Mouse (Mus musculus): ENCODE measurements at regions not wholly inside any gene's neighbourhood (a gene's known extent, or its start where the extent isn't known, plus 50 kb on each side); places are given as distances from the start of the nearest gene placed in this dataset.

DNA sequence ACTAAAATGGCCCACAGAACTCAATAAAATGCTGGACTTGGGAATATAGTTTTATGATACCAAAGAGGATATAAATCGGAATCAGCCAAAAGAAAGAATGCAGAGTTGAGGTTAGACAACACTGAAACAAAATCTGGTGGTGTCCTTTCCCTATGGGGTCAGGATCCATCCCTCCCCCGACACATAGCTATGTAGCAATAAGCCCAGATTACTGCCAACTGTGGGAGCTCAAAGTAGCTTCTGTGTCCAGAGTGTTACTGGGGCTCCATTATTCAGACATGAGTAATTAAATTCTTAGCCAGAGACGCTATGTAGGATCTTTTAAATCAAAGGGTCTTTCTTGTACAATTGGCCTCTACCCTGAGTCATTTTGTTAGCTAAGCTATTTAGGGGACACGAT lies 109.4 kb upstream of the Igfbp7 start:
- no peak overlapping the region for H3K27ac ChIP-seq
- ATAC-seq: no peak
- WGBS: 66% methylated on average over 4 of the region's 4 CpGs
- H3K4me3 ChIP-seq: no peak overlapping the region
- H3K9me3 ChIP-seq (replicated peaks): no peaks in the 10 kb centered on the region
- no peaks in the 10 kb centered on the region for H3K27me3 ChIP-seq
- no peaks in the 10 kb centered on the region for H3K36me3 ChIP-seq (ENCODE audit: poor library complexity, severe bottlenecking)
- H3K9ac ChIP-seq: no peak overlapping the region
- no peaks in the 10 kb centered on the region for H3K4me1 ChIP-seq
- no peak overlapping the region for H3K4me2 ChIP-seq

DNA sequence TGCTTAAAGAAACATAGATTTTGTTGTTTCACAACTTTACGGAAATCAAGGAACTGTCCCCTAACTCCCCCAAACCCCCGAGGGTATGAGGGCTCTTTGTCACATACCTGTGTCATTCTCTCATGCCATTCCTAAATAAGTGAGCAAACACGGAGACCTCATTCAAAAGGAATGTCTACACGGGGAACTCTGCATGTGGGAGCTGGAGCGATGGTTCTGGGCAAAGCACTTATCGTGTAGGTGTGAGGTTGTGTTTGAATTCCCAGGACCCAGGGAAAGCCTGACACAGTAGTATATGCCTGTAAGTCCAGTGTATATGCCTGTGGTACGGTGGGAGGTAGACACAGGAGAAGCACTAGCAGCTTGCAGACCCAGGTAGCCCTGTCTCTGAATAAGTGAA lies 107.6 kb upstream of the Igfbp7 start:
- no peaks in the 10 kb centered on the region for H3K9me3 ChIP-seq (replicated peaks)
- no peak for ATAC-seq
- no peaks in the 10 kb centered on the region for H3K27me3 ChIP-seq
- H3K27ac ChIP-seq: no peak overlapping the region
- 87% methylated on average over 7 of the region's 7 CpGs for WGBS
- no peaks in the 10 kb centered on the region for H3K4me1 ChIP-seq
- H3K9ac ChIP-seq: no peak overlapping the region
- no peak overlapping the region for H3K4me2 ChIP-seq
- no peak overlapping the region for H3K4me3 ChIP-seq
- H3K36me3 ChIP-seq (ENCODE audit: poor library complexity, severe bottlenecking): no peaks in the 10 kb centered on the region

DNA sequence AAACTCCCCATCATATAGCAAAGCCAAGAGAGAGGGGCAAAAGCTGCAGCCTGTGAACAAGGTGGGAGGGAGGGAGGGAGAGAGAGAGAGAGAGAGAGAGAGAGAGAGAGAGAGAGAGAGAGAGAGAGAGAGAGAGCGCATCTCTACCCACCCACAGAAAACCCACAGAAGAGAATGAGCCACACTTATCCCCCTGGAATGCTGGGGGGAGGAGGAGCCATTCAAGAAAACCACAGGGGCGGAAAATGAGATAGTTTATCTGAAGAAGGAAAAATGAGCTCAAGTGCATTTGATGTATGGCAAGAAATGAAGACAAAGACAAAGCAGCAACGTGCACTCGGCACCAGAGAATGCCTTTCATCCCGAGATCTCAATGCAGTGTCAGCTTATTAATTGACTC lies 94.8 kb upstream of the Igfbp7 start:
- no peak overlapping the region for H3K27ac ChIP-seq
- WGBS: 4% methylated on average over 5 of the region's 5 CpGs

DNA sequence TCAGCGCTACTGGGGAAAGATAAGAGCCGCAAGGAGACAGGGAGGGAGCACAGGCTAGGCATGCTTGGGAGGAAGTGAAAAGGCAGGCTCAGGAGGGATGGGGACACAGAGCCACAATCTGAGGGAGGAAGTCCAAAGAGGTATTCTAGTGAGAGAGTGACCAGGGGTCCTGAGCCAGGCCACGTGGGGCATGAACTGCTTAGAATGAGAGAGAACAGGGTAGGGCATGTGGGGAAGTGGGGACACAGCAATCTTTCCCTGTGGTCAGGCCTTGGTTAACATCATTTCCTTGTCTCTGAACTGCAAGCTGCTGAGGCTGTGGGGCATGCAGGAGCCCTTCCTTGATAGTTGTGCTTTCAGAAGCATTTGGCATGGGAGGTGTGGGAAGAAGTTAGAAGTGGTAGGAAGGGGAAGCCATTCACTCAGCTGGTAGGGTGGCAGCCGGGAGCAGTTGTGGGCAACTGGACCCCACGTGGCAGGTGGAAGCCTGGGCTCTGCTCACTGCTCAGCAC lies 92.2 kb upstream of the Igfbp7 start:
- H3K36me3 ChIP-seq (ENCODE audit: poor library complexity, severe bottlenecking): no peaks in the 10 kb centered on the region
- peaks cover 11% of the 10 kb centered on the region; the same call in 1 of the 2 replicates for H3K4me1 ChIP-seq
- H3K27me3 ChIP-seq: no peaks in the 10 kb centered on the region
- H3K4me3 ChIP-seq: no peak overlapping the region
- no peak overlapping the region for H3K9ac ChIP-seq
- no peak overlapping the region for H3K4me2 ChIP-seq
- WGBS: 79% methylated on average over 5 of the region's 5 CpGs
- no peak overlapping the region for H3K27ac ChIP-seq
- H3K9me3 ChIP-seq (replicated peaks): no peaks in the 10 kb centered on the region
- no peak for ATAC-seq

More for the DNA sequence above, 94.8 kb upstream of the Igfbp7 start:
- Histone ChIP-seq H3K4me2 (no peak overlapping the region), H3K9ac (no peak overlapping the region), H3K27me3 (no peaks in the 10 kb centered on the region), H3K4me1 (peaks cover 11% of the 10 kb centered on the region; the same call in 1 of the 2 replicates), H3K9me3 (replicated peaks) (no peaks in the 10 kb centered on the region), H3K36me3 (ENCODE audit: poor library complexity, severe bottlenecking) (no peaks in the 10 kb centered on the region), H3K4me3 (no peak overlapping the region)
- peak; percentile 58 for ATAC-seq

- 83% methylated on average over 1 of the region's 1 CpGs for whole genome bisulfite sequencing
- Histone ChIP-seq H3K9me3 (replicated peaks) (no peaks in the 10 kb centered on the region), H3K4me2 (no peak overlapping the region), H3K9ac (no peak overlapping the region), H3K4me3 (no peak overlapping the region), H3K4me1 (no peaks in the 10 kb centered on the region), H3K27me3 (no peaks in the 10 kb centered on the region), H3K27ac (no peak overlapping the region), H3K36me3 (ENCODE audit: poor library complexity, severe bottlenecking) (no peaks in the 10 kb centered on the region)
- no peak for ATAC-seq
Measured at GRCm38 (mm10) chr5:77494601-77495000, 86.8 kb upstream of the Igfbp7 start.

DNA sequence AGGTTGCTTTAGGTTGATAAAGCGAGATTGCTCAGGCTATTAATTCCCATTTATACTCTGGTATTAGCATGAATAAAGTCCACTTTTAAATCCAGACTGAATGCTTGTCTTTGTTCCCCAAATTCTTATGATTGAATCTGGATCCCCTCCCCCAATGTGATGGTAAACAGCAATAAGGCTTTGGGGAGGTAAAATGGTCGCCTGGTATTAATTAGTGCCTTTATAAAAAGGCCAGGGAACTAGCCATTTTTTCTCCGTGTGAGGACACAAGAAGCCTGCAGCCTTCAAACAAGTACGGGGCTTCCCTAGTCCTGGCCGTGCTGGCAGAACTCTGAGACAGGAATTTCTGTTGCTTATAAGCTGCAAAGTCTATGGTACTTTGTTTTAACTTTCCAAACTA lies 81.1 kb upstream of the Igfbp7 start:
- peaks cover 10% of the 10 kb centered on the region for H3K27me3 ChIP-seq
- WGBS: 20% methylated on average over 5 of the region's 5 CpGs
- H3K9ac ChIP-seq: no peak overlapping the region
- ATAC-seq: no peak
- no peak overlapping the region for H3K4me2 ChIP-seq
- H3K4me1 ChIP-seq: peaks cover 15% of the 10 kb centered on the region
- H3K9me3 ChIP-seq (replicated peaks): no peaks in the 10 kb centered on the region
- no peak overlapping the region for H3K4me3 ChIP-seq
- no peaks in the 10 kb centered on the region for H3K36me3 ChIP-seq (ENCODE audit: poor library complexity, severe bottlenecking)
- H3K27ac ChIP-seq: no peak overlapping the region

- Histone ChIP-seq H3K27ac (peak overlapping the region; percentile 51; the same call in 1 of the 2 replicates), H3K4me3 (peak overlapping the region; percentile 21), H3K4me2 (peak overlapping the region; percentile 51), H3K36me3 (ENCODE audit: poor library complexity, severe bottlenecking) (no peaks in the 10 kb centered on the region), H3K9me3 (replicated peaks) (no peaks in the 10 kb centered on the region), H3K27me3 (peaks cover 10% of the 10 kb centered on the region), H3K9ac (peak overlapping the region; percentile 35), H3K4me1 (peaks cover 15% of the 10 kb centered on the region)
- ATAC-seq: peak; percentile 65; the same call in 1 of the 2 replicates
- 5% methylated on average over 19 of the region's 19 CpGs for WGBS
Measured at GRCm38 (mm10) chr5:77487837-77488827, 80.3 kb upstream of the Igfbp7 start.

GRCm38 (mm10) chr5:77483053-77483717 lies 75.3 kb upstream of the Igfbp7 start:
- no peak overlapping the region for H3K4me3 ChIP-seq
- no peaks in the 10 kb centered on the region for H3K9me3 ChIP-seq (replicated peaks)
- H3K4me1 ChIP-seq: peaks cover 11% of the 10 kb centered on the region
- H3K27me3 ChIP-seq: peaks cover 10% of the 10 kb centered on the region
- H3K9ac ChIP-seq: no peak overlapping the region
- no peak for ATAC-seq
- H3K4me2 ChIP-seq: no peak overlapping the region
- WGBS: 95% methylated on average over 9 of the region's 9 CpGs
- no peaks in the 10 kb centered on the region for H3K36me3 ChIP-seq (ENCODE audit: poor library complexity, severe bottlenecking)
- H3K27ac ChIP-seq: no peak overlapping the region

DNA sequence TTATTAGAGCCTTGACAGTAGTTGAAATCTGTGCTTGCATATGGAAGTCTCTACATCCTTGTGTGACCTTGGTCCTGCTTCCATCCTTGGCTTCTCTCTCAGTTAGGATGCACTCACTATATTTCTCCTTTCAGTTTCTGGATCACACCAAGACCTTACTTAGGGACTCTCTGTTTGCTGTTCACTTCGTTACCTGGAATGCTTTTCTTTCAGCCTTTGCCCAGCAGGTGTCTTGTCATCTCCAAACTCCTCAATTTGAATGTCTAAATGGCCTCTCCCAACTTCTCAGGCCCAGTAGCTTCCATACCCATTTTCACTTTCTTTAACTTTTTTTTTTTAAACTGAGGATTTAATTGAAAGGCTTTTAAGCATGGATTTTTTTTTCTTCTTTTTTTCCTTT lies 74.0 kb upstream of the Igfbp7 start:
- no peak overlapping the region for H3K9ac ChIP-seq
- no peak for ATAC-seq
- 48% methylated on average over 1 of the region's 1 CpGs for WGBS

GRCm38 (mm10) chr5:77477794-77478193 lies 70.0 kb upstream of the Igfbp7 start:
- no peak overlapping the region for H3K4me2 ChIP-seq
- H3K4me1 ChIP-seq: no peaks in the 10 kb centered on the region
- H3K36me3 ChIP-seq (ENCODE audit: poor library complexity, severe bottlenecking): no peaks in the 10 kb centered on the region
- WGBS: 78% methylated on average over 9 of the region's 9 CpGs
- no peak overlapping the region for H3K27ac ChIP-seq
- no peaks in the 10 kb centered on the region for H3K27me3 ChIP-seq
- H3K9me3 ChIP-seq (replicated peaks): no peaks in the 10 kb centered on the region
- no peak overlapping the region for H3K4me3 ChIP-seq
- no peak overlapping the region for H3K9ac ChIP-seq
- ATAC-seq: no peak

More for the DNA sequence above, 74.0 kb upstream of the Igfbp7 start:
- Histone ChIP-seq H3K4me3 (no peak overlapping the region), H3K27ac (no peak overlapping the region), H3K4me1 (no peaks in the 10 kb centered on the region), H3K4me2 (no peak overlapping the region), H3K27me3 (peaks cover 10% of the 10 kb centered on the region), H3K9me3 (replicated peaks) (no peaks in the 10 kb centered on the region), H3K36me3 (ENCODE audit: poor library complexity, severe bottlenecking) (no peaks in the 10 kb centered on the region)

- Histone ChIP-seq H3K9me3 (replicated peaks) (no peaks in the 10 kb centered on the region), H3K27ac (no peak overlapping the region), H3K4me1 (no peaks in the 10 kb centered on the region), H3K27me3 (no peaks in the 10 kb centered on the region), H3K4me2 (no peak overlapping the region), H3K9ac (no peak overlapping the region), H3K36me3 (ENCODE audit: poor library complexity, severe bottlenecking) (no peaks in the 10 kb centered on the region), H3K4me3 (no peak overlapping the region)
- 69% methylated on average over 8 of the region's 8 CpGs for WGBS
- peak; percentile 50 for ATAC-seq
Measured at GRCm38 (mm10) chr5:77473896-77474486, 66.2 kb upstream of the Igfbp7 start.

- H3K4me3 ChIP-seq: no peak overlapping the region
- no peaks in the 10 kb centered on the region for H3K9me3 ChIP-seq (replicated peaks)
- no peaks in the 10 kb centered on the region for H3K4me1 ChIP-seq
- H3K27me3 ChIP-seq: no peaks in the 10 kb centered on the region
- H3K4me2 ChIP-seq: no peak overlapping the region
- no peak for ATAC-seq
- H3K27ac ChIP-seq: no peak overlapping the region
- no peak overlapping the region for H3K9ac ChIP-seq
- no peaks in the 10 kb centered on the region for H3K36me3 ChIP-seq (ENCODE audit: poor library complexity, severe bottlenecking)
- WGBS: 91% methylated on average over 15 of the region's 15 CpGs
Measured at GRCm38 (mm10) chr5:77469236-77469766, 61.5 kb upstream of the Igfbp7 start.
